Mouse (Mus musculus) embryonic facial prominence, embryonic 13.5 days (tissue): ENCODE measurements around the gene Tsc22d4. TPM values are rescaled to one million over a fixed set of nuclear protein-coding genes. Genes with fewer than 3 reads are reported as not detected.

Experiments
- ATAC-seq: fragments of 200-750 bp; cut with Nextera tagmentation; 2 replicates; pipeline ENCODE4 v1.8.0; 2017; ENCODE audit warnings: low read depth; ENCODE audit not compliant: insufficient number of reproducible peaks, insufficient read depth, low FRiP score, low TSS enrichment
- H3K27ac ChIP-seq: fragments of 300-500 bp; sonication (generic); 2 replicates; pipeline ENCODE4 v1.5.1; 2015; ENCODE audit warnings: moderate library complexity, mild to moderate bottlenecking, inconsistent platforms
- H3K27me3 ChIP-seq: fragments of 300-500 bp; sonication (generic); 2 replicates; pipeline ENCODE4 v1.6.1; 2015; ENCODE audit warnings: mild to moderate bottlenecking, inconsistent platforms
- H3K36me3 ChIP-seq: fragments of 300-500 bp; sonication (generic); 2 replicates; pipeline ENCODE4 v1.6.1; 2015; ENCODE audit warnings: mild to moderate bottlenecking, inconsistent platforms
- H3K4me1 ChIP-seq: fragments of 300-500 bp; sonication (generic); 2 replicates; pipeline ENCODE4 v1.6.1; 2015; ENCODE audit warnings: inconsistent platforms
- H3K4me2 ChIP-seq: fragments of 300-500 bp; sonication (generic); 2 replicates; pipeline ENCODE4 v1.6.1; 2015; ENCODE audit warnings: moderate library complexity, mild to moderate bottlenecking, inconsistent platforms
- H3K4me3 ChIP-seq: fragments of 300-500 bp; sonication (generic); 2 replicates; pipeline ENCODE4 v1.5.1; 2015; ENCODE audit warnings: mild to moderate bottlenecking, inconsistent platforms
- H3K9ac ChIP-seq: fragments of 300-500 bp; sonication (generic); 2 replicates; pipeline ENCODE4 v1.6.1; 2015; ENCODE audit warnings: mild to moderate bottlenecking, inconsistent platforms
- H3K9me3 ChIP-seq: fragments of 300-500 bp; sonication (generic); 2 replicates; pipeline ENCODE4 v1.6.1; 2016; ENCODE audit warnings: inconsistent platforms
- WGBS: fragments of 180-500 bp; shearing (Covaris S2); methylation state at CpG from one replicate; pipeline ENCODE4 v1.1.7; 2015; ENCODE audit warnings: mixed read lengths; 5-methylcytosine and 5-hydroxymethylcytosine counted together
- polyA plus RNA-seq: library from polyadenylated mRNA; unstranded; fragments of >200 nt; fragmentation: Nextera tagmentation; extraction: Ambion mirVana; gene quantifications from 2 replicates; pipeline ENCODE4 v1.2.1, GENCODE M21; 2015

The Tsc22d4 gene
- polyA plus RNA-seq, 1 experiment from 2014 or later, result 134 TPM

GRCm38 (mm10) chr5:137772755-137773154 lies 27.2 kb downstream of the Tsc22d4 start:
- no peaks in the 10 kb centered on the region for H3K36me3 ChIP-seq
- H3K27ac ChIP-seq, result no peak overlapping the region
- H3K4me2 ChIP-seq, result no peak overlapping the region
- no peak for ATAC-seq
- H3K27me3 ChIP-seq, result no peaks in the 10 kb centered on the region
- no peak overlapping the region for H3K4me3 ChIP-seq
- no peaks in the 10 kb centered on the region for H3K9me3 ChIP-seq
- H3K4me1 ChIP-seq, result 0 out of 2 replicates have a peak, but pooled peaks cover 5% of the 10 kb centered on the region
- no peak overlapping the region for H3K9ac ChIP-seq

- H3K27me3 ChIP-seq, result no peaks in the 10 kb centered on the region
Observed at GRCm38 (mm10) chr5:137775587-137776290, 30.2 kb downstream of the Tsc22d4 start.

GRCm38 (mm10) chr5:137776408-137776918 lies 30.9 kb downstream of the Tsc22d4 start:
- Histone ChIP-seq H3K4me3 (no peak overlapping the region), H3K4me2 (no peak overlapping the region), H3K27ac (no peak overlapping the region; the same call in 1 of the 2 replicates), H3K27me3 (no peaks in the 10 kb centered on the region), H3K9me3 (no peaks in the 10 kb centered on the region), H3K4me1 (peaks cover 22% of the 10 kb centered on the region), H3K9ac (no peak overlapping the region), H3K36me3 (peaks cover 15% of the 10 kb centered on the region)
- ATAC-seq, result peak; percentile 69; the same call in 1 of the 2 replicates
- 38% methylated on average over 5 of the region's 5 CpGs for WGBS

More at GRCm38 (mm10) chr5:137775587-137776290, 30.2 kb downstream of the Tsc22d4 start:
- no peak for ATAC-seq
- H3K27ac ChIP-seq, result no peak overlapping the region
- H3K4me3 ChIP-seq, result no peak overlapping the region
- peaks cover 8% of the 10 kb centered on the region for H3K36me3 ChIP-seq
- no peaks in the 10 kb centered on the region for H3K9me3 ChIP-seq
- H3K4me1 ChIP-seq, result peaks cover 22% of the 10 kb centered on the region
- H3K9ac ChIP-seq, result no peak overlapping the region
- H3K4me2 ChIP-seq, result no peak overlapping the region
- WGBS, result 84% methylated on average over 2 of the region's 2 CpGs

GRCm38 (mm10) chr5:137777267-137777845 lies 31.8 kb downstream of the Tsc22d4 start:
- Histone ChIP-seq H3K9me3 (no peaks in the 10 kb centered on the region), H3K27ac (no peak overlapping the region), H3K9ac (no peak overlapping the region), H3K4me3 (no peak overlapping the region), H3K4me2 (no peak overlapping the region), H3K4me1 (peaks cover 26% of the 10 kb centered on the region), H3K36me3 (peaks cover 24% of the 10 kb centered on the region), H3K27me3 (no peaks in the 10 kb centered on the region)
- WGBS, result 85% methylated on average over 7 of the region's 7 CpGs
- no peak for ATAC-seq

- WGBS, result under 1% methylated on average over 31 of the region's 31 CpGs
- peak within 1 kb of the TSS; percentile 99 for H3K4me3 ChIP-seq
- peaks cover 39% of the 10 kb centered on the region for H3K4me1 ChIP-seq
- H3K27me3 ChIP-seq, result no peaks in the 10 kb centered on the region
- H3K9ac ChIP-seq, result peak within 1 kb of the TSS; percentile 97
- H3K9me3 ChIP-seq, result no peaks in the 10 kb centered on the region
- peak within 1 kb of the TSS; percentile 90 for H3K27ac ChIP-seq
- ATAC-seq, result peak; percentile 88
- peaks cover 37% of the 10 kb centered on the region for H3K36me3 ChIP-seq
- peak within 1 kb of the TSS; percentile 96 for H3K4me2 ChIP-seq
Observed at GRCm38 (mm10) chr5:137778635-137779034, 33.1 kb downstream of the Tsc22d4 start, which contains the start of gene Ppp1r35. Gene Ppp1r35 (plus strand): TSS chr5:137778849.

- Histone ChIP-seq H3K36me3 (peaks cover 43% of the 10 kb centered on the region), H3K9me3 (no peaks in the 10 kb centered on the region), H3K4me1 (peaks cover 45% of the 10 kb centered on the region), H3K9ac (peak overlapping the region; percentile 97), H3K27ac (peak overlapping the region; percentile 90), H3K4me3 (peak overlapping the region; percentile 99), H3K27me3 (no peaks in the 10 kb centered on the region), H3K4me2 (peak overlapping the region; percentile 96)
- under 1% methylated on average over 82 of the region's 83 CpGs for WGBS
- no peak for ATAC-seq
Observed at GRCm38 (mm10) chr5:137779053-137779933, 33.8 kb downstream of the Tsc22d4 start.

GRCm38 (mm10) chr5:137781661-137782060 lies 36.1 kb downstream of the Tsc22d4 start:
- ATAC-seq, result no peak
- Histone ChIP-seq H3K27me3 (no peaks in the 10 kb centered on the region), H3K4me3 (no peak overlapping the region), H3K9ac (no peak overlapping the region), H3K4me1 (peaks cover 52% of the 10 kb centered on the region), H3K9me3 (no peaks in the 10 kb centered on the region), H3K4me2 (no peak overlapping the region), H3K36me3 (peaks cover 51% of the 10 kb centered on the region), H3K27ac (no peak overlapping the region)
- 96% methylated on average over 7 of the region's 7 CpGs for WGBS

- no peak for ATAC-seq
- Histone ChIP-seq H3K4me1 (peaks cover 53% of the 10 kb centered on the region), H3K9ac (peak overlapping the region; percentile 97), H3K4me2 (peak overlapping the region; percentile 94), H3K9me3 (no peaks in the 10 kb centered on the region), H3K36me3 (peaks cover 51% of the 10 kb centered on the region), H3K27me3 (no peaks in the 10 kb centered on the region), H3K4me3 (peak overlapping the region; percentile 89), H3K27ac (no peak overlapping the region; the same call in 1 of the 2 replicates)
- WGBS, result 81% methylated on average over 13 of the region's 13 CpGs
Observed at GRCm38 (mm10) chr5:137782776-137783522, 37.4 kb downstream of the Tsc22d4 start.

- Histone ChIP-seq H3K4me1 (peaks cover 53% of the 10 kb centered on the region), H3K9ac (peak overlapping the region; percentile 97), H3K27me3 (no peaks in the 10 kb centered on the region), H3K9me3 (no peaks in the 10 kb centered on the region), H3K4me2 (peak overlapping the region; percentile 94), H3K4me3 (peak overlapping the region; percentile 89), H3K36me3 (peaks cover 51% of the 10 kb centered on the region), H3K27ac (no peak overlapping the region)
- 71% methylated on average over 9 of the region's 9 CpGs for WGBS
- no peak for ATAC-seq
Observed at GRCm38 (mm10) chr5:137783901-137784540, 38.5 kb downstream of the Tsc22d4 start.

GRCm38 (mm10) chr5:137784546-137784945 lies 39.0 kb downstream of the Tsc22d4 start:
- Histone ChIP-seq H3K4me2 (peak overlapping the region; percentile 94), H3K4me3 (peak overlapping the region; percentile 89), H3K36me3 (peaks cover 51% of the 10 kb centered on the region), H3K9me3 (no peaks in the 10 kb centered on the region), H3K27me3 (no peaks in the 10 kb centered on the region), H3K4me1 (peaks cover 52% of the 10 kb centered on the region), H3K27ac (no peak overlapping the region), H3K9ac (peak overlapping the region; percentile 97)
- WGBS, result 83% methylated on average over 14 of the region's 14 CpGs
- no peak for ATAC-seq
